Mouse (Mus musculus): Measurements from ENCODE around the gene Prss56. TPM values are rescaled to one million over a fixed set of nuclear protein-coding genes. Genes with fewer than 3 reads are reported as not detected.

Gene Prss56
- polyA plus RNA-seq, 1 experiment from 2014 or later: not detected

DNA sequence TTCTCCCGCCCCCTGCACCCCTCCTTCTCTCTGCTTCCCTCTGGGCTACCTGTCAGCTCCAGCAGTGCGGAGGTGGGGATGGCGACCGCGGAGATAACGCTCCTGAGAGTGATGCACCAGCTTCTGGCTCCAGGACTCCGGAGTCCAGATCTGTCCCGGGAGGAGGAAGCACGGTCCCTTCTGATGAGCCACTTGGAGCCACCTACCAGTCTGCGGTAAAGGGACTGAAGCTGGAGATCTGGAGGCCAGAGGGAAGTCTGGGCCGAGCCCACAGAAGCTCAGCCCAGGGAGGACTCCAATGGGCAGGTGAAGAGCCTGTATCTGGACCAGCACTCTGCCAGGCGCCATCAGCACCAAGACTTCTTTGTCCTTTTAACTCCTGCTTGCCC is 26.9 kb upstream of the Prss56 start, which contains the start of gene Ecel1:
Gene Ecel1, minus strand, starts transcription at position 323 of the 389 bp plus-strand sequence.
- Histone ChIP-seq H3K4me2 (ENCODE audit: low read depth, low read length) (peak within 1 kb of the TSS; percentile 54), H3K9me3 (ENCODE audit: control insufficient read depth, low read length) (no peaks in the 10 kb centered on the region), H3K27ac (ENCODE audit: low read length) (no peak within 1 kb of the TSS), H3K36me3 (ENCODE audit: control insufficient read depth, insufficient read depth, low read length) (no peaks in the 10 kb centered on the region), H3K4me3 (ENCODE audit: low read length) (peak within 1 kb of the TSS; percentile 39), H3K9ac (ENCODE audit: low read length) (no peak within 1 kb of the TSS), H3K4me1 (replicated peaks; ENCODE audit: control insufficient read depth, insufficient read depth, low read length) (0 out of 2 replicates have a peak, but pooled peaks cover 4% of the 10 kb centered on the region), H3K27me3 (ENCODE audit: control insufficient read depth, insufficient read depth, low read depth, low read length) (peaks cover 80% of the 10 kb centered on the region)
- no peak for ATAC-seq (ENCODE audit: low read depth)
- WGBS: 4% methylated on average over 10 of the region's 12 CpGs

GRCm38 (mm10) chr1:87159396-87159795 is 23.7 kb upstream of the Prss56 start:
- 74% methylated on average over 3 of the region's 3 CpGs for WGBS
- no peak for ATAC-seq (ENCODE audit: low read depth)
- Histone ChIP-seq H3K27me3 (ENCODE audit: control insufficient read depth, insufficient read depth, low read depth, low read length) (peaks cover 49% of the 10 kb centered on the region), H3K36me3 (ENCODE audit: control insufficient read depth, insufficient read depth, low read length) (no peaks in the 10 kb centered on the region), H3K9me3 (ENCODE audit: control insufficient read depth, low read length) (no peaks in the 10 kb centered on the region), H3K27ac (ENCODE audit: low read length) (no peak overlapping the region), H3K9ac (ENCODE audit: low read length) (no peak overlapping the region), H3K4me3 (ENCODE audit: low read length) (no peak overlapping the region), H3K4me1 (replicated peaks; ENCODE audit: control insufficient read depth, insufficient read depth, low read length) (0 out of 2 replicates have a peak, but pooled peaks cover 3% of the 10 kb centered on the region), H3K4me2 (ENCODE audit: low read depth, low read length) (no peak overlapping the region)

GRCm38 (mm10) chr1:87164164-87164795 is 18.8 kb upstream of the Prss56 start:
- no peak overlapping the region for H3K4me2 ChIP-seq (ENCODE audit: low read depth, low read length)
- ATAC-seq (ENCODE audit: low read depth): no peak
- WGBS: 34% methylated on average over 11 of the region's 11 CpGs

DNA sequence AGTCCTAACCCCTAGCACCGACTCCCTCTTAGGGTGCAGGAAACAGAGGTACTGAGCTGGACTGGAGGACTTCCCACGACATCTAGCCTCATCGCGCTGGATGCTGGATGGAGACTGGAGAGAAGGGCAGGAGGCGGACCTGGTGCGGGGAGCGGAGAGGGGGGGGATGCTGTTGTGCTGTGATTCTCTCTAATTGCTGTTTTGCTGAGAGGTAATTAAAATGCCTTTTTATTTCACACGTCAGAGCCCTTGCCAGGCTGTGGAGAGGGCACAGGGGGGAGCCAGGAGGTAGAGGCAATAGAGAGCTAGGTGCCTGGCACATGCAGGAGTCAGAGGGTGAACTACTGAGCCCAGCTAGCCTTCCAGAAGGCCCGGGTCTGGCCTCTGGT is 18.3 kb upstream of the Prss56 start:
- peaks cover 15% of the 10 kb centered on the region; the same call in 1 of the 2 replicates for H3K27me3 ChIP-seq (ENCODE audit: control insufficient read depth, insufficient read depth, low read depth, low read length)
- ATAC-seq (ENCODE audit: low read depth): no peak
- no peak overlapping the region for H3K4me3 ChIP-seq (ENCODE audit: low read length)
- H3K36me3 ChIP-seq (ENCODE audit: control insufficient read depth, insufficient read depth, low read length): no peaks in the 10 kb centered on the region
- H3K27ac ChIP-seq (ENCODE audit: low read length): no peak overlapping the region
- no peaks in the 10 kb centered on the region for H3K9me3 ChIP-seq (ENCODE audit: control insufficient read depth, low read length)
- H3K4me1 ChIP-seq (replicated peaks; ENCODE audit: control insufficient read depth, insufficient read depth, low read length): no peaks in the 10 kb centered on the region
- 61% methylated on average over 9 of the region's 9 CpGs for WGBS
- H3K9ac ChIP-seq (ENCODE audit: low read length): no peak overlapping the region
- no peak overlapping the region for H3K4me2 ChIP-seq (ENCODE audit: low read depth, low read length)

More at GRCm38 (mm10) chr1:87164164-87164795, 18.8 kb upstream of the Prss56 start:
- Histone ChIP-seq H3K27ac (ENCODE audit: low read length) (no peak overlapping the region), H3K9ac (ENCODE audit: low read length) (no peak overlapping the region), H3K4me1 (replicated peaks; ENCODE audit: control insufficient read depth, insufficient read depth, low read length) (no peaks in the 10 kb centered on the region), H3K4me3 (ENCODE audit: low read length) (no peak overlapping the region), H3K27me3 (ENCODE audit: control insufficient read depth, insufficient read depth, low read depth, low read length) (peaks cover 11% of the 10 kb centered on the region; the same call in 1 of the 2 replicates), H3K36me3 (ENCODE audit: control insufficient read depth, insufficient read depth, low read length) (no peaks in the 10 kb centered on the region), H3K9me3 (ENCODE audit: control insufficient read depth, low read length) (no peaks in the 10 kb centered on the region)

DNA sequence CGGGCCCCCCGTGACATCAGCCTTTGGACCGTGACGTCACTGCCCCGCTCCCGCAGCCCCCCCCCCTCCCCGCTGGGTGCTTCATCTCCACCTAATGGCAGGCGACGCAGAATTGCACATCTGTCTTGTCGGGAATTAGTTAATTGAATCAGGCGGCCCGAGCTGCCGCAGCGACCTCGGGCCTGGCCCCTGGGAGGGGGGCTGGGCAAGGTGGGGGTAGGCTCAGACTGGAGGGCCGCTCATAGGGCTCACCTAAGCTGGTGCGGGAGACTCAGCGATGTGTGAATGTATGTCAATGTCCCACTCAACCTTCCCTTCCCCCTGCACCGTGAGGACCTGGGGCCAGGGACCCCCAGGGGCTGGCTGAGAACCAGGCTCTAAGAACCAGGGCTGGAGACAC is 12.7 kb upstream of the Prss56 start:
- H3K9me3 ChIP-seq (ENCODE audit: control insufficient read depth, low read length): no peaks in the 10 kb centered on the region

DNA sequence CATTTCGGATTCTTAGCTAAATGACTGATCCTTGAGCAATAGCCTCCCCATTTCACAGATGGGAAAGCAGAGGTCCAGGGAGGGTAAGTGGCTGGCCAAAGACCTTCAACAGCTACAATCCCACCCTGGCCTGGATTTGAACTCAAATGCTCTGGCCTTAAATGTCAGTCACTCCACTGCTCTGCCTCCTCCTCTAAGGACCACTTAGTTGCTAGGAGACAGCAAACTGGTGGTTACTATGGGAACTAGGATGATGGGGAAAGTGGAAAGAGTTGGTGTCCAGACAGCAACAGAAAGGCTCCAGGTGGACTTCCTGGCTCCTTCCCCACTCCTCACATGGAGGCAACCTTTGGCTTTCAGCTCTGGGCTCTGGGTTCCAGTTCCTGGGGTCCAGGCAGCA is 11.8 kb upstream of the Prss56 start:
- H3K27me3 ChIP-seq (ENCODE audit: control insufficient read depth, insufficient read depth, low read depth, low read length): peaks cover 33% of the 10 kb centered on the region
- no peak overlapping the region for H3K4me2 ChIP-seq (ENCODE audit: low read depth, low read length)

More for the DNA sequence above, 12.7 kb upstream of the Prss56 start:
- 11% methylated on average over 19 of the region's 19 CpGs for WGBS
- H3K4me2 ChIP-seq (ENCODE audit: low read depth, low read length): no peak overlapping the region
- peaks cover 35% of the 10 kb centered on the region for H3K27me3 ChIP-seq (ENCODE audit: control insufficient read depth, insufficient read depth, low read depth, low read length)
- no peak overlapping the region for H3K27ac ChIP-seq (ENCODE audit: low read length)
- no peaks in the 10 kb centered on the region for H3K36me3 ChIP-seq (ENCODE audit: control insufficient read depth, insufficient read depth, low read length)
- peaks cover 2% of the 10 kb centered on the region; the same call in 1 of the 2 replicates for H3K4me1 ChIP-seq (replicated peaks; ENCODE audit: control insufficient read depth, insufficient read depth, low read length)
- no peak overlapping the region for H3K4me3 ChIP-seq (ENCODE audit: low read length)
- no peak overlapping the region for H3K9ac ChIP-seq (ENCODE audit: low read length)
- ATAC-seq (ENCODE audit: low read depth): no peak

DNA sequence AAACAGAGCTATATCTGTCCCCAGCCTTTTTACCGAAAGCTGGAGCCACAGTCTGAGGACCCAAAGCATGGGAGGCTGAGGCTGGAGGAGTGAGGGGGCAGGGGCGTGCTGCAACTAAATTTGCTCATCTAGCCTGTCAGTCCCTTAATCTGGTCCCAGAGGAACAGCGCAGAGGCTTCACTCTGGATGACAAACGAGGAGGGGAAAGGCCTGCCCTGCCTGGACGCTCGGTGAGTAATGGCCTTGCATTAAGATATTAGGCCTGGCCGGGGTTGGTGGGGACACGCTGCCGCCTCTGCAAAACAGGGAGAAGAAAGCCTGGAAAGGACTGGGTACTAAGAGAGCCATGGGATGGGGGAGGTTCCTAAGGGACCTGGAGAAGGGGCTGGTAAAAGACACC is 10.8 kb upstream of the Prss56 start:
- Histone ChIP-seq H3K4me1 (replicated peaks; ENCODE audit: control insufficient read depth, insufficient read depth, low read length) (peaks cover 9% of the 10 kb centered on the region; the same call in 1 of the 2 replicates), H3K36me3 (ENCODE audit: control insufficient read depth, insufficient read depth, low read length) (no peaks in the 10 kb centered on the region), H3K9ac (ENCODE audit: low read length) (no peak overlapping the region), H3K9me3 (ENCODE audit: control insufficient read depth, low read length) (no peaks in the 10 kb centered on the region), H3K27me3 (ENCODE audit: control insufficient read depth, insufficient read depth, low read depth, low read length) (peaks cover 33% of the 10 kb centered on the region), H3K4me2 (ENCODE audit: low read depth, low read length) (no peak overlapping the region), H3K4me3 (ENCODE audit: low read length) (no peak overlapping the region), H3K27ac (ENCODE audit: low read length) (no peak overlapping the region)
- ATAC-seq (ENCODE audit: low read depth): no peak
- 34% methylated on average over 9 of the region's 9 CpGs for WGBS

More for the DNA sequence above, 11.8 kb upstream of the Prss56 start:
- no peak for ATAC-seq (ENCODE audit: low read depth)
- Histone ChIP-seq H3K9ac (ENCODE audit: low read length) (no peak overlapping the region), H3K9me3 (ENCODE audit: control insufficient read depth, low read length) (no peaks in the 10 kb centered on the region), H3K4me1 (replicated peaks; ENCODE audit: control insufficient read depth, insufficient read depth, low read length) (peaks cover 9% of the 10 kb centered on the region; the same call in 1 of the 2 replicates), H3K4me3 (ENCODE audit: low read length) (no peak overlapping the region), H3K27ac (ENCODE audit: low read length) (no peak overlapping the region), H3K36me3 (ENCODE audit: control insufficient read depth, insufficient read depth, low read length) (no peaks in the 10 kb centered on the region)
- WGBS: 78% methylated on average over 1 of the region's 1 CpGs

- H3K4me2 ChIP-seq (ENCODE audit: low read depth, low read length): no peak overlapping the region
- H3K27ac ChIP-seq (ENCODE audit: low read length): no peak overlapping the region
- peak overlapping the region; percentile 10; the same call in 1 of the 2 replicates for H3K4me3 ChIP-seq (ENCODE audit: low read length)
- H3K4me1 ChIP-seq (replicated peaks; ENCODE audit: control insufficient read depth, insufficient read depth, low read length): peaks cover 9% of the 10 kb centered on the region; the same call in 1 of the 2 replicates
- ATAC-seq (ENCODE audit: low read depth): peak; percentile 29; the same call in 1 of the 2 replicates
- H3K27me3 ChIP-seq (ENCODE audit: control insufficient read depth, insufficient read depth, low read depth, low read length): peaks cover 30% of the 10 kb centered on the region
- no peaks in the 10 kb centered on the region for H3K36me3 ChIP-seq (ENCODE audit: control insufficient read depth, insufficient read depth, low read length)
- H3K9ac ChIP-seq (ENCODE audit: low read length): no peak overlapping the region
- H3K9me3 ChIP-seq (ENCODE audit: control insufficient read depth, low read length): no peaks in the 10 kb centered on the region
- WGBS: 26% methylated on average over 28 of the region's 28 CpGs
These were observed 8.8 kb upstream of the Prss56 start for GRCm38 (mm10) chr1:87174006-87174955.

- Histone ChIP-seq H3K9ac (ENCODE audit: low read length) (no peak overlapping the region), H3K27ac (ENCODE audit: low read length) (no peak overlapping the region), H3K4me2 (ENCODE audit: low read depth, low read length) (no peak overlapping the region), H3K4me3 (ENCODE audit: low read length) (no peak overlapping the region), H3K4me1 (replicated peaks; ENCODE audit: control insufficient read depth, insufficient read depth, low read length) (peaks cover 9% of the 10 kb centered on the region; the same call in 1 of the 2 replicates), H3K36me3 (ENCODE audit: control insufficient read depth, insufficient read depth, low read length) (no peaks in the 10 kb centered on the region), H3K27me3 (ENCODE audit: control insufficient read depth, insufficient read depth, low read depth, low read length) (peaks cover 16% of the 10 kb centered on the region), H3K9me3 (ENCODE audit: control insufficient read depth, low read length) (no peaks in the 10 kb centered on the region)
- peak; percentile 83 for ATAC-seq (ENCODE audit: low read depth)
- 15% methylated on average over 11 of the region's 11 CpGs for WGBS
These were observed 7.2 kb upstream of the Prss56 start for GRCm38 (mm10) chr1:87175852-87176292.

Data from lung, embryonic 16.5 days (tissue).